9 mouse cellular contexts compared by ENCODE assay signal in the genomic region with DNA sequence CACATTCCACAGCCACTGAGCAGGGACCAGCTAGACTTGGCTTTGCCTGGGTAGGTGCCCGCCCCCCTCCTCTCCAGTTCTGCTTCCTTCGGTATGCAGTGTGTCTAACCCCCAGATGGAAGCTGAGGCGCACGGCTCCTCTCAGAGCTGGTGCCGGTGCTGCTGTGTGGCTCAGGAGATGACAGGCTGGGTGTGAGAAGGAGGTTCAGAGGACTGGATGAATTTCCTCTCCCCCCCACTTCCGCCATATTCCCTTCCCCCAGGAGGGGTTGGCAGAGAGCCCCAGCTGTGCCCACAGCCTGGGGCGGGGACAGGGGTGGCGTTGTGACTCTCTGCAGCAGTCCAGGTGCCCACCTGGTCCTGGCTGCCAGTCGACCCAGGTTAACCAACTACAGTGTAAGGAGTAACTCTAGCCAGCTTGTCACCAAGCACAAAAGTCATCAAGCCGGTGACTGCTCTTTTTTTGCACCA.
DNase-seq lines count a peak whose midpoint lies in the region; ATAC-seq and TF ChIP-seq lines count a peak whose summit lies in the region.
"Had no signal": no experiment of that assay in that cellular context is flagged by ENCODE, and none has a peak within 500 bp of the region (broad histone marks: within the 10 kb centered on the region; RNA-seq: fewer than 3 reads in every experiment).

No protein-coding gene starts in this region.

- H3K9ac ChIP-seq in heart, postnatal 0 days (replicated peaks; ENCODE audit: low read depth, low read length), result no peak overlapping the region
- 0 out of 2 replicates have a peak overlapping the region, but pooled peaks have one; percentile 24 for H3K9ac ChIP-seq in hindbrain, postnatal 0 days (replicated peaks; ENCODE audit: low read length)

- H3K4me3 ChIP-seq in heart, postnatal 0 days (ENCODE audit: low read depth, low read length), result peak overlapping the region; percentile 8; the same call in 1 of the 2 replicates
- H3K4me3 ChIP-seq in cortical plate, adult 2 months (ENCODE audit: insufficient read depth, low read length), result 0 out of 2 replicates have a peak overlapping the region, but pooled peaks have one; percentile 2
- peak overlapping the region; percentile 21; the same call in 1 of the 2 replicates for H3K4me3 ChIP-seq in hindbrain, postnatal 0 days (ENCODE audit: low read length)

- no peak for TF ChIP-seq EP300 in heart, postnatal 0 days (IDR thresholded peaks at IDR 0.05; ENCODE audit: low read depth)

- TF ChIP-seq CTCF in heart, postnatal 0 days (IDR thresholded peaks at IDR 0.05; ENCODE audit: low read depth), result no peak
- no peak for TF ChIP-seq CTCF in cortical plate, adult 2 months (IDR thresholded peaks at IDR 0.05; ENCODE audit: extremely low read depth, insufficient read depth, low read length)
- TF ChIP-seq CTCF in hindbrain, postnatal 0 days (IDR thresholded peaks at IDR 0.05; ENCODE audit: low read depth), result peak; percentile 4; the same call in 1 of the 2 replicates

- peak overlapping the region; percentile 51 for H3K4me2 ChIP-seq in heart, postnatal 0 days (ENCODE audit: low read depth, low read length)
- H3K4me2 ChIP-seq in hindbrain, postnatal 0 days (ENCODE audit: low read depth, low read length), result peak overlapping the region; percentile 50

- no peak for DNase-seq in heart, postnatal 0 days (ENCODE audit: low spot score)
- DNase-seq in heart, adult 11 months, result no peak
- DNase-seq in hindbrain, postnatal 0 days (ENCODE audit: low spot score), result peak; percentile 45
- peak; percentile 88 for DNase-seq in naive thymus-derived CD4-positive, alpha-beta T cell, adult 2 months (ENCODE audit: low read depth)
- DNase-seq in urinary bladder, adult 2 months (ENCODE audit: low spot score), result no peak
- no peak for DNase-seq in adrenal gland, postnatal 14 days
- DNase-seq in layer of hippocampus, adult 11-12 months (ENCODE audit: low spot score), result no peak

- H3K27ac ChIP-seq in heart, postnatal 0 days (ENCODE audit: low read depth), result no peak overlapping the region
- 0 out of 2 replicates have a peak overlapping the region, but pooled peaks have one; percentile 58 for H3K27ac ChIP-seq in cortical plate, adult 2 months (ENCODE audit: insufficient read depth, low read length)
- peak overlapping the region; percentile 26; the same call in 1 of the 2 replicates for H3K27ac ChIP-seq in hindbrain, postnatal 0 days

- 41% methylated on average over 10 of the region's 10 CpGs for WGBS in heart, postnatal 0 days
- 14% methylated on average over 10 of the region's 10 CpGs for WGBS in hindbrain, postnatal 0 days

- no peak for TF ChIP-seq POLR2A in cortical plate, adult 2 months (IDR thresholded peaks at IDR 0.05; ENCODE audit: extremely low read depth, insufficient read depth, low read length)

- H3K4me1 ChIP-seq in heart, postnatal 0 days (ENCODE audit: control insufficient read depth, insufficient read depth), result peaks cover 28% of the 10 kb centered on the region
- peaks cover 7% of the 10 kb centered on the region for H3K4me1 ChIP-seq in cortical plate, adult 2 months (ENCODE audit: control insufficient read depth, insufficient read depth, low read length)
- peaks cover 19% of the 10 kb centered on the region; the same call in 1 of the 2 replicates for H3K4me1 ChIP-seq in hindbrain, postnatal 0 days (ENCODE audit: insufficient read depth, low read length)

- no peak for ATAC-seq in heart, postnatal 0 days (ENCODE audit: insufficient read depth, low read depth)
- ATAC-seq in hindbrain, postnatal 0 days, result peak; percentile 36; the same call in 1 of the 2 replicates

- no peaks in the 10 kb centered on the region for H3K9me3 ChIP-seq in heart, postnatal 0 days (replicated peaks; ENCODE audit: control insufficient read depth, low read length)
- no peaks in the 10 kb centered on the region for H3K9me3 ChIP-seq in hindbrain, postnatal 0 days (ENCODE audit: low read length)

- no peaks in the 10 kb centered on the region; the same call in 1 of the 2 replicates for H3K36me3 ChIP-seq in heart, postnatal 0 days (replicated peaks; ENCODE audit: control insufficient read depth, insufficient read depth, low read length)
- no peaks in the 10 kb centered on the region for H3K36me3 ChIP-seq in hindbrain, postnatal 0 days (ENCODE audit: insufficient read depth, low read length)
- H3K36me3 ChIP-seq: G1E had no signal

- peaks cover 4% of the 10 kb centered on the region; the same call in 1 of the 2 replicates for H3K27me3 ChIP-seq in heart, postnatal 0 days (ENCODE audit: control insufficient read depth, insufficient read depth, low read length)
- H3K27me3 ChIP-seq in hindbrain, postnatal 0 days (ENCODE audit: insufficient read depth, low read length), result no peaks in the 10 kb centered on the region

Comparison
In these comparisons a context has a peak if more than half of its experiments do, and no peak if none do; other contexts are left out.
1. DNase-seq: peak in hindbrain, postnatal 0 days (single experiment) and naive thymus-derived CD4-positive, alpha-beta T cell, adult 2 months (single experiment); none in heart, postnatal 0 days (single experiment), heart, adult 11 months (single experiment), urinary bladder, adult 2 months (single experiment), adrenal gland, postnatal 14 days (single experiment) and layer of hippocampus, adult 11-12 months (single experiment).
2. Peak in every context shown above with its lines, with median percentiles within 50 percentile points of each other: H3K4me3 ChIP-seq.